In genomic region chr17:65731710-65732109, GRCm38 (mm10) we compare ENCODE assay signal across 27 mouse cellular contexts. TPM values are rescaled to one million over a fixed set of nuclear protein-coding genes. Genes with fewer than 3 reads are reported as not detected.
DNase-seq lines count a peak whose midpoint lies in the region; ATAC-seq and TF ChIP-seq lines count a peak whose summit lies in the region.
"Had no signal": no experiment of that assay in that cellular context is flagged by ENCODE, and none has a peak within 500 bp of the region (broad histone marks: within the 10 kb centered on the region; RNA-seq: fewer than 3 reads in every experiment).

No protein-coding gene starts in this region.

- TF ChIP-seq EP300 in ES-Bruce4 (IDR thresholded peaks at IDR 0.05; ENCODE audit: insufficient read depth, low read depth, low read length) = no peak

- no peak overlapping the region for H3K4me2 ChIP-seq in kidney, embryonic 16.5 days (replicated peaks; ENCODE audit: low read depth, low read length)
- H3K4me2 ChIP-seq: embryonic facial prominence, embryonic 13.5 days; forebrain, embryonic 12.5 days; forebrain, embryonic 15.5 days; heart, embryonic 12.5 days; heart, embryonic 15.5 days; hindbrain, embryonic 14.5 days had no signal

- H3K9ac ChIP-seq in kidney, embryonic 16.5 days (replicated peaks; ENCODE audit: low read length) = no peak overlapping the region
- H3K9ac ChIP-seq in ES-Bruce4 (ENCODE audit: low read depth, poor library complexity, severe bottlenecking) = no peak overlapping the region; the same call in 1 of the 2 replicates
- H3K9ac ChIP-seq: embryonic facial prominence, embryonic 13.5 days; forebrain, embryonic 12.5 days; forebrain, embryonic 15.5 days; heart, embryonic 12.5 days; heart, embryonic 15.5 days; hindbrain, embryonic 14.5 days had no signal

- DNase-seq in kidney, adult 18-20 months = no peak
- DNase-seq in ZHBTc4 (ENCODE audit: low read depth, low spot score) = peak; percentile 67
- DNase-seq in urinary bladder, adult 18-20 months (ENCODE audit: low spot score in 2 of 2) = no peak
- no peak for DNase-seq in adrenal gland, postnatal 25 days
- no peak for DNase-seq in left cerebral cortex, postnatal 25 days (ENCODE audit: low spot score in 2 of 2)
- DNase-seq: adrenal gland, adult 2 months; adrenal gland, postnatal 14 days; cerebellum, adult 18-20 months; cerebellum, adult 9-11 months; cerebellum, postnatal 25 days; embryo, embryonic 11 days; gastrocnemius, postnatal 25 days; heart, adult 18-20 months; heart, postnatal 10 days; heart, postnatal 36 days had no signal

- no peaks in the 10 kb centered on the region for H3K4me1 ChIP-seq in kidney, embryonic 16.5 days (ENCODE audit: insufficient read depth, low read length)
- H3K4me1 ChIP-seq in E14TG2a.4 (replicated peaks; ENCODE audit: low read depth, low read length) (peaks cover 82% of the 10 kb centered on the region), ES-Bruce4 (ENCODE audit: control insufficient read depth, insufficient read depth, low read length) (no peaks in the 10 kb centered on the region)
- H3K4me1 ChIP-seq: embryonic facial prominence, embryonic 10.5 days; embryonic facial prominence, embryonic 13.5 days; forebrain, embryonic 12.5 days; forebrain, embryonic 15.5 days; heart, embryonic 12.5 days had no signal

- ATAC-seq in kidney, embryonic 16.5 days (ENCODE audit: low FRiP score, low TSS enrichment) = peak; percentile 27; the same call in 1 of the 2 replicates
- ATAC-seq: forebrain, embryonic 15.5 days had no signal

- intact Hi-C loops in left cerebral cortex, postnatal 25 days (cut with DNase I) = no loop called here

- WGBS in kidney, embryonic 16.5 days = 86% methylated on average over 9 of the region's 9 CpGs

- no peak overlapping the region for H3K27ac ChIP-seq in kidney, embryonic 16.5 days (ENCODE audit: low read length)
- peak overlapping the region; percentile 26; the same call in 1 of the 2 replicates for H3K27ac ChIP-seq in ES-Bruce4 (ENCODE audit: insufficient read depth, low read length)
- H3K27ac ChIP-seq: embryonic facial prominence, embryonic 10.5 days; embryonic facial prominence, embryonic 13.5 days; forebrain, embryonic 12.5 days; forebrain, embryonic 15.5 days; heart, embryonic 15.5 days; hindbrain, embryonic 10.5 days; hindbrain, embryonic 14.5 days had no signal

- H3K27me3 ChIP-seq in kidney, embryonic 16.5 days (ENCODE audit: insufficient read depth, low read length) = no peaks in the 10 kb centered on the region
- H3K27me3 ChIP-seq in E14TG2a.4 (ENCODE audit: insufficient read depth, low read length) = no peaks in the 10 kb centered on the region
- no peaks in the 10 kb centered on the region for H3K27me3 ChIP-seq in ES-Bruce4 (ENCODE audit: control insufficient read depth, insufficient read depth, low read length, poor library complexity, severe bottlenecking)
- H3K27me3 ChIP-seq: embryonic facial prominence, embryonic 13.5 days; forebrain, embryonic 12.5 days; forebrain, embryonic 15.5 days; heart, embryonic 12.5 days; heart, embryonic 15.5 days had no signal

- no peak overlapping the region for H3K4me3 ChIP-seq in kidney, embryonic 16.5 days (ENCODE audit: low read length)
- H3K4me3 ChIP-seq in E14TG2a.4 (replicated peaks; ENCODE audit: low read length) (peak overlapping the region; percentile 62), ES-Bruce4 (ENCODE audit: low read depth, low read length) (no peak overlapping the region)
- H3K4me3 ChIP-seq: embryonic facial prominence, embryonic 10.5 days; embryonic facial prominence, embryonic 13.5 days; erythroblast, embryonic 14.5 days; forebrain, embryonic 12.5 days; forebrain, embryonic 15.5 days; heart, embryonic 12.5 days; heart, embryonic 15.5 days; hindbrain, embryonic 10.5 days had no signal

- TF ChIP-seq POLR2A in ES-Bruce4 (IDR thresholded peaks at IDR 0.05; ENCODE audit: insufficient read depth, low read length) = no peak

- H3K36me3 ChIP-seq in kidney, embryonic 16.5 days (ENCODE audit: insufficient read depth, low read length) = no peaks in the 10 kb centered on the region
- H3K36me3 ChIP-seq in E14TG2a.4 (ENCODE audit: insufficient read depth, low read length) (no peaks in the 10 kb centered on the region), ES-Bruce4 (ENCODE audit: control insufficient read depth, insufficient read depth, low read length, poor library complexity, severe bottlenecking) (no peaks in the 10 kb centered on the region)
- H3K36me3 ChIP-seq: embryonic facial prominence, embryonic 10.5 days; embryonic facial prominence, embryonic 13.5 days; forebrain, embryonic 12.5 days; forebrain, embryonic 15.5 days; heart, embryonic 12.5 days; heart, embryonic 15.5 days; hindbrain, embryonic 10.5 days had no signal

- TF ChIP-seq CTCF in E14TG2a.4 (conservative IDR thresholded peaks at IDR 0.05; ENCODE audit: low read length) (no peak), ES-Bruce4 (IDR thresholded peaks at IDR 0.05; ENCODE audit: low read depth, low read length) (no peak)

- no peaks in the 10 kb centered on the region for H3K9me3 ChIP-seq in kidney, embryonic 16.5 days (ENCODE audit: low read length)
- no peaks in the 10 kb centered on the region for H3K9me3 ChIP-seq in E14TG2a.4 (ENCODE audit: low read length)
- no peaks in the 10 kb centered on the region for H3K9me3 ChIP-seq in ES-Bruce4 (replicated peaks; ENCODE audit: control insufficient read depth, insufficient read depth, low read length, poor library complexity, severe bottlenecking)
- H3K9me3 ChIP-seq: embryonic facial prominence, embryonic 10.5 days; embryonic facial prominence, embryonic 13.5 days; forebrain, embryonic 12.5 days; forebrain, embryonic 15.5 days; heart, embryonic 12.5 days; heart, embryonic 15.5 days; hindbrain, embryonic 10.5 days had no signal

RNA-seq across cellular contexts. Expression of gene Rab31, which starts 40.8 kb away (rescaled TPM):
- 37.8 and 38.4 TPM in 2 replicates for polyA plus RNA-seq in kidney, embryonic 16.5 days (2015; fragmentation: Nextera tagmentation; extraction: Ambion mirVana)
- polyA plus RNA-seq in ES-Bruce4 (2011; ENCODE audit: insufficient read depth, insufficient read length, low read depth, missing spikeins) = 18.7 and 19.4 TPM in 2 replicates
- total RNA-seq in adrenal gland, postnatal 25 days (2021) = 32.4 and 41.1 TPM in 2 replicates
- 10 to 100 TPM; 64.1 to 65.5 TPM for total RNA-seq in left cerebral cortex, postnatal 25 days (2021)
- polyA plus RNA-seq: erythroblast, embryonic 14.5 days had no signal

RNA-seq across cellular contexts. Expression of gene Ppp4r1, which starts 50.7 kb away (rescaled TPM):
- polyA plus RNA-seq in kidney, embryonic 16.5 days (2015; fragmentation: Nextera tagmentation; extraction: Ambion mirVana) = 46.6 TPM in 2 replicates
- polyA plus RNA-seq in ES-Bruce4 (2011; ENCODE audit: insufficient read depth, insufficient read length, low read depth, missing spikeins) = 48.4 and 56.7 TPM in 2 replicates
- total RNA-seq in adrenal gland, postnatal 25 days (2021) = 70.5 and 80.2 TPM in 2 replicates
- total RNA-seq in left cerebral cortex, postnatal 25 days (2021) = 10 to 100 TPM; 41.7 to 57.5 TPM
